Mouse (Mus musculus) ovary, postnatal 14 days (tissue): ENCODE results near the gene Cyp2d9.
A peak's percentile ranks its signal among the peaks of the same experiment; 100 is the strongest.
"Not testable (repeated sequence)": the region's sequence is repeated elsewhere in the genome, so short reads cannot be mapped to it uniquely, and the experiment has no call there.

Experiments used
- DNase-seq: peaks from one replicate; pipeline ENCODE4 v3.0.0; 2022; ENCODE audit warnings: low spot score

Gene Cyp2d9

GRCm38 (mm10) chr15:82433137-82433536 is at the start of gene Cyp2d9:
TSS of gene Cyp2d9 (plus strand) at chr15:82433437.
- DNase-seq: no peak

GRCm38 (mm10) chr15:82385729-82386128 is 47.5 kb upstream of the Cyp2d9 start:
- no peak for DNase-seq

GRCm38 (mm10) chr15:82389916-82390315 is 43.3 kb upstream of the Cyp2d9 start:
- DNase-seq: not testable (repeated sequence)

GRCm38 (mm10) chr15:82393922-82394321 is 39.3 kb upstream of the Cyp2d9 start, which contains the start of gene Cyp2d11:
TSS of gene Cyp2d11 (minus strand) at chr15:82394022.
- not testable (repeated sequence) for DNase-seq

- not testable (repeated sequence) for DNase-seq
Observed at GRCm38 (mm10) chr15:82395955-82396354, 37.3 kb upstream of the Cyp2d9 start.

GRCm38 (mm10) chr15:82401516-82401915 is 31.7 kb upstream of the Cyp2d9 start:
- DNase-seq: no peak

GRCm38 (mm10) chr15:82402106-82402505 is 31.1 kb upstream of the Cyp2d9 start:
- DNase-seq: no peak

GRCm38 (mm10) chr15:82402741-82403140 is 30.5 kb upstream of the Cyp2d9 start:
- no peak for DNase-seq

GRCm38 (mm10) chr15:82403606-82404005 is 29.6 kb upstream of the Cyp2d9 start:
- no peak for DNase-seq

GRCm38 (mm10) chr15:82404163-82404562 is 29.1 kb upstream of the Cyp2d9 start:
- DNase-seq: no peak

GRCm38 (mm10) chr15:82406981-82407380 is 26.3 kb upstream of the Cyp2d9 start, which contains the start of gene Cyp2d10:
TSS of gene Cyp2d10 (minus strand) at chr15:82407195.
- no peak for DNase-seq

GRCm38 (mm10) chr15:82407536-82407935 is 25.7 kb upstream of the Cyp2d9 start:
- no peak for DNase-seq

- DNase-seq: peak; percentile 78
Observed at GRCm38 (mm10) chr15:82416797-82417789, 16.1 kb upstream of the Cyp2d9 start.

- DNase-seq: no peak
Observed at GRCm38 (mm10) chr15:82418616-82419015, 14.6 kb upstream of the Cyp2d9 start.

- no peak for DNase-seq
Observed at GRCm38 (mm10) chr15:82422935-82423334, 10.3 kb upstream of the Cyp2d9 start.

GRCm38 (mm10) chr15:82423471-82423870 is 9.8 kb upstream of the Cyp2d9 start:
- no peak for DNase-seq

GRCm38 (mm10) chr15:82433621-82434020 is 384 bp downstream of the Cyp2d9 start:
- no peak for DNase-seq

- no peak for DNase-seq
Observed at GRCm38 (mm10) chr15:82434541-82434940, 1.3 kb downstream of the Cyp2d9 start.

GRCm38 (mm10) chr15:82435011-82435410 is 1.8 kb downstream of the Cyp2d9 start:
- no peak for DNase-seq

- no peak for DNase-seq
Observed at GRCm38 (mm10) chr15:82435606-82436005, 2.4 kb downstream of the Cyp2d9 start.

- DNase-seq: no peak
Observed at GRCm38 (mm10) chr15:82437975-82438617, 4.9 kb downstream of the Cyp2d9 start.

- no peak for DNase-seq
Observed at GRCm38 (mm10) chr15:82443658-82444057, 10.4 kb downstream of the Cyp2d9 start.

- no peak for DNase-seq
Observed at GRCm38 (mm10) chr15:82445196-82445595, 12.0 kb downstream of the Cyp2d9 start.
